Mouse (Mus musculus) urinary bladder, postnatal 10 days (tissue): ENCODE results near the gene Cdc42ep5.

Experiments
- DNase-seq: peaks from one replicate; pipeline ENCODE4 v3.0.0; 2022; ENCODE audit warnings: low spot score

Cdc42ep5 gene

GRCm38 (mm10) chr7:4145552-4146190 lies 19.0 kb downstream of the Cdc42ep5 start:
- no peak for DNase-seq

- DNase-seq, result no peak
Measured at GRCm38 (mm10) chr7:4144766-4145551, 19.7 kb downstream of the Cdc42ep5 start.

GRCm38 (mm10) chr7:4144046-4144445 lies 20.6 kb downstream of the Cdc42ep5 start:
- DNase-seq, result no peak

DNA sequence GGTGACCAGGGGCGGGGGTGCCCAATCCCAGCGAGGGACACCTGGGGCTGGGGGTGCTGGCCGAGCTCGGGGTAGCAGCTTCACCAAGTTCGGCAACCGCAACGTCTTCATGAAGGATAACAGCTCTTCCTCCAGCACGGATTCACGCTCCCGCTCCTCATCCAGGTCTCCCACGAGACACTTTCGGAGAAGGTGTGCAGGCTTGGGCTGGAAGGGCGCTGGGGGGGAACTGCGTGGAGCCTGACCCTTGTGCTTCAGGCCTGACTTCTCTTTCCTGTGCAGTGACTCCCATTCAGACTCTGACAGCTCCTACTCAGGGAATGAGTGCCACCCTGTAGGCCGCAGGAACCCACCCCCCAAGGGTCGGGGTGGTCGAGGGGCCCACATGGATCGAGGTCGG lies 21.2 kb downstream of the Cdc42ep5 start:
- DNase-seq, result no peak

- no peak for DNase-seq
Measured at GRCm38 (mm10) chr7:4142796-4143445, 21.7 kb downstream of the Cdc42ep5 start.

- DNase-seq, result no peak
Measured at GRCm38 (mm10) chr7:4141648-4142325, 22.9 kb downstream of the Cdc42ep5 start.

DNA sequence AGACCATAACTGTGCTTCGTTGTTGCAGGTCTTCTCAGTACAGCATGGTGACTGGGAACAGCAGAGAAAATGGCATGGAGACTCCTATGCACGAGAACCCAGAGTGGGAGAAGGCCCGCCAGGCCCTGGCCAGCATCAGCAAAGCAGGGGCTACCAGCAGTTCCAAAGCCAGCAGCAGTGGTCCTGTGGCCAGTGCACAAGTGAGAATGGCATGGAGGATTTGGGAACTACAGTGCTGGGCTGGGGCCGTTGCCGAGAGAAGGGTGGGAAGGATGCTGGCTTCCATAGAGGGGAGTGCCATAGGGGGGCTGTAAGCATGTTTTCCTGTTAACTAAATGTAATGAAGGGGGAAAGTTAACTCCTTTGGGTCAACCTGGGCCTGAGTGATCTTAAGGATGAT lies 25.3 kb downstream of the Cdc42ep5 start:
- no peak for DNase-seq

- DNase-seq, result no peak
Measured at GRCm38 (mm10) chr7:4138671-4139070, 26.0 kb downstream of the Cdc42ep5 start.

GRCm38 (mm10) chr7:4138181-4138580 lies 26.5 kb downstream of the Cdc42ep5 start:
- DNase-seq, result no peak

DNA sequence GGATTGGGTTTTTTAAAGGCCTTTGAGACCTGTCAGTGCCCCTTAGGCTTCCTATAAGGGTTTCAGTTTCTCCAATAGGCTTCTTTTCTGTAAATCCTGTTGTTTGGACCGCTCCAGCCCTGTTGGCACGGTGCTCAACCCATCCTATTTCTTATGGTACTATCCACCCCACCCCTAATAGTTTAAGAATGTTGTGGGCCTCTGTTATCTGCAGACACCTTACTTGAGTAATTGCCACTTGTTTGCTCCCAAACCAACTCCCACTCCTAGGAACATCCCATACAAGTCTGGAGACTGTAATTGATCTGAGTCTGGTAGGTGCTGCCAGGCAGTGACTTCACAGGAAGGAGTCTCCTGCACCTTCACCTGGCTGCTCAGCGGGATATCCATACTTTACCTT lies 26.9 kb downstream of the Cdc42ep5 start:
- no peak for DNase-seq

- peak; percentile 98 for DNase-seq
Measured at GRCm38 (mm10) chr7:4136771-4137531, 27.7 kb downstream of the Cdc42ep5 start, which contains the start of gene Leng8. Gene Leng8, plus strand, starts transcription at chr7:4137039.

GRCm38 (mm10) chr7:4136404-4136770 lies 28.3 kb downstream of the Cdc42ep5 start:
- DNase-seq, result no peak

DNA sequence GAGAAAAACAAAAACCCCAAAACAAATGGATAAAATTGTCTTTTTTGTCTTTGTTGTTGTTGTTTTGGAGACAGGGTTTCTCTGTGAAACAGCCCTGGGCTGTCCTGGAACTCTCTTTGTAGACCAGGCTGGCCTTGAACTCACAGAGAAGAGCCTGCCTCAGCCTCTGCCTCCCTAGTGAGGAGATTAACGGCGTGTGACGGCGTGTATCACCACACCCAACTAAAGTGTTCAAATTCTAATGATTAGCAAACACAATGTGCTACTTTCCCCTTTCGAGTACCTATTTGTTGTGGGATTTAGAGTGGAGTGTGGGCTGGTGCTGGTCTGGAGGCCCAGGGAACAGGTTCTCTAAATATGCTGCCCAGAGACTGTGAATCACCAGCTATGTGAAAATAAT lies 29.7 kb downstream of the Cdc42ep5 start:
- no peak for DNase-seq

DNA sequence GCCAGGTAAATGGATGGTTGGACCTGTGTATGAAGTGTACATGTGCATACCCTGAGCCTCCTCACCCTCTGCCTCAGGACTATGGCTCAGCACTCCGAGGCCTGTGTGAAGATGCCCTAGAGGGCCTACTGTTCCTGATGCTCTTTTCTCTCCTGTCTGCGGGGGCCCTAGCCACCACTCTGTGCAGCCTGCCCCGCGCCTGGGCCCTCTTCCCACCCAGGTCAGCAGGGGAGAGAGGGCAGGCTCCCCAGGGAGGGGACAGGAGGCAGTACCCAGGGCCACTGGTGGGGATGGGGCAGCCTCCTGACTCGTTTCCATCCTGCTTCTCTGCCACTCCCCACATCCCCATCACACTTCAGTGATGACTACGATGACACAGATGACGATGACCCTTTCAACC lies 31.7 kb downstream of the Cdc42ep5 start:
- DNase-seq, result no peak

- no peak for DNase-seq
Measured at GRCm38 (mm10) chr7:4132581-4132980, 32.1 kb downstream of the Cdc42ep5 start.

DNA sequence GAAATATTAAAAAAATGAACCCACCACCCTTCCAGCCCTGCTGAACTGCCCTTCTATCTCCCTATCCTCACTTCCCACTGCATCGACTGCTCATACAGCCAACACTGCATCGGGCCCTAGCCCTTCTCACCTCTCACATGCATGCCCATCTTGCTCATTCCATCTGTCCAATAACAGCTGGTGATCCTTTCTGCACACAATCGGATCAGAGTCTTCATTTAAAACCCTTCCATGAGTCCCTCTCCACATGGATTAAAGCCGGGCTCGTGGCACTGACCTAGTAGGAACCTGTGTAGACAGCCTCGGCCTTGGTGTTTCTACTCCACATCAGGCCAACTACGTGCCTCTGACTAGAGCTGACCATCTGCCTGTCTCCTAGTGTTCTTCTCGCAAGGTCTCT lies 32.7 kb downstream of the Cdc42ep5 start:
- DNase-seq, result no peak

DNA sequence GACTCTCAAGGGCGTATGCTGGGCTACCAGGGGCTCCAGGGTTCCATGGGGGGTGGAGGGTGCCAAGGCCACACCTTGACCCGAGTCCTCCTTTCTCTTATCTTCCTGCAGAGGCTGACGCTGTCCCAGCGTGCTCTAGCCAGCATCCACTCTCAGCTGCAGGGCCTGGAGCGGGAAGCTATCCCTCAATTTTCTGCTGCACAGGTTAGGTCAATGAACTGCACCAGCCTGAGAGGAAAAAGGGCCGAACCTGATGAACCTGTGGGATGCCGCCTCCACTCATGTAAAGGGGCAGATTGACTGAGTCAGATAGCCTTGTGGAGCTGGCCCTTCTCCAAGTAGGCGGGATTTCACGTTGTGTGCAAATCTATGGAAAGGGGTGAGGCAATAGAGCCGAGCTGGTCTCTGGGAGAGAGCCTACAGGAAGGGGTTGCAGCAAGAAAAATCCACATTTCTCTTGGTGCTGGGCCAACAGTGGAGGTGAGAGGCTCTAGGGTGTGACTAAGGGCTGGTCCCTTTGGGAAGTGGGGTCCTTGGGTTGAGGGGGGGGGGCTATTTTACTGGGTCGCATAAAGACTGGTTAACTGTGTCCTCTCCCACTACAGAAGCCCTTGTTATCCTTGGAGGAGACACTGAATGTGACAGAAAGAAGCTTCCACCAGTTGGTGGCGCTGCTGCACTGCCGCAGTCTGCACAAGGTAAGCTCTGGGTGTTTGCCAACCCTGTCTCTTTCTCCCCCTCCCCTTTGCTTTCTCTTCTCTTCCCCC lies 33.8 kb downstream of the Cdc42ep5 start:
- DNase-seq, result no peak

GRCm38 (mm10) chr7:4128860-4129259 lies 35.8 kb downstream of the Cdc42ep5 start:
- no peak for DNase-seq

DNA sequence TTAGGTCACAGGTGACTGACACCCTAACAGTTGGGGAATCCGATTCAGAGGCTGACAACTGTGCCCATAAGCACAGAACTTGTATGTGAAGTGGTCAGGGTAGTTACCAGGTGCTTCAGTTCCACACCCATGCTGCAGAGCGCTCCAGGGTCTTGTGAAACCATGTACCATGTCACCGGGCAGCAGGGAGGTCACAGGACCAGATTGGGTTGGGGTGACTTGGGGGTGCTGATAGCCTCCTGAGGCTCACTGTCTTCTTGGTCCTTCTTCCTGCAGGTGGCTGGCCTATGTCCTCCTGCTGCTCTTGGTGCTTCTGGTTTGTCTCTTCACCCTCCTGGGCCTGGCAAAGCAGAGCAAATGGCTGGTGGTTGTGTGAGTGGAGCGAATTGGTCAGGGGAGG lies 36.8 kb downstream of the Cdc42ep5 start:
- DNase-seq, result no peak

DNA sequence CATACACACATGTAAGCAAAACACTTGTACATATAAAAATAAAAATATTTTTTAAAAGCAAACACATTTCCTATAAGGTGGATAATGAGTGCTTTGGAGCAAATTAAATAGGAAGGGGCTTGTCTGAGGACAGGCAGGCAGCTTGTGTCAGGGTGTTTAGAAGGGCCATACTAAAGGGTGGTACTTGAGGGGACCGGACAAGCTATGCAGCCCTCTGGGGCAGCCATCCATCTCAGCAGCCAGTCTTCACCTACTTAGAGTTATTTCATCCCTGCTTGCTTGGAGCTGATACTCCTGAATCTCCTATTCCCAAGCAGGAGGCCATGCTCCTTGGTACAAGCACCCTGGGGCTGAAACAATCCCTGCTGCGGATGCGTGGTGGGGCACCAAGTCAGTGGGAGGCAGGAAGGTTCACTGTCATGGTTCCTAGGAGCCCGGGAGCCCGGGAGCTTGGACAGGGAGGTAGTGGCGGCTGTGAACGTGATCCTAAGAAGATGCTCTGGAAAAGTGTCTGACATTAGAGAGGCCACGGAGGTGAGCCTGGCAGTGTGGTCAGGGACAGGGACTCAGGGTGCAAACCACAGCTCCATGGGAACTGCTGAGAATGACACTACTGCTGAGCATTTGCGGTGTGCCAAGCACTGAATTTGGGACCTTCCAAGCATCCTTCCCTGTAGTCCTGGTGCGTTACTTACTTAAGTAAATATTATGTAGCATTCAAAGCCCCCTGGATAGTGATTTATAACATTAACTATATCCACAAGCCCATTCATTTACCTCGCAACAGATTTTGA lies 37.5 kb downstream of the Cdc42ep5 start:
- DNase-seq, result no peak
